Mouse (Mus musculus) olfactory bulb, adult 2 months (tissue): Measurements from ENCODE around the gene Vmn1r223.

Experiments used
- CTCF ChIP-seq: fragments of 200-500 bp; IDR thresholded peaks from 2 replicates; pipeline ENCODE4 v1.5.1; 2012; ENCODE audit warnings: low read depth, mild to moderate bottlenecking, low read length, moderate library complexity; ENCODE audit not compliant: insufficient read depth
- POLR2A ChIP-seq: fragments of 200-500 bp; IDR thresholded peaks from 2 replicates; pipeline ENCODE4 v1.6.1; 2012; ENCODE audit warnings: mild to moderate bottlenecking, low read depth, low read length, moderate library complexity; ENCODE audit not compliant: insufficient read depth

DNA sequence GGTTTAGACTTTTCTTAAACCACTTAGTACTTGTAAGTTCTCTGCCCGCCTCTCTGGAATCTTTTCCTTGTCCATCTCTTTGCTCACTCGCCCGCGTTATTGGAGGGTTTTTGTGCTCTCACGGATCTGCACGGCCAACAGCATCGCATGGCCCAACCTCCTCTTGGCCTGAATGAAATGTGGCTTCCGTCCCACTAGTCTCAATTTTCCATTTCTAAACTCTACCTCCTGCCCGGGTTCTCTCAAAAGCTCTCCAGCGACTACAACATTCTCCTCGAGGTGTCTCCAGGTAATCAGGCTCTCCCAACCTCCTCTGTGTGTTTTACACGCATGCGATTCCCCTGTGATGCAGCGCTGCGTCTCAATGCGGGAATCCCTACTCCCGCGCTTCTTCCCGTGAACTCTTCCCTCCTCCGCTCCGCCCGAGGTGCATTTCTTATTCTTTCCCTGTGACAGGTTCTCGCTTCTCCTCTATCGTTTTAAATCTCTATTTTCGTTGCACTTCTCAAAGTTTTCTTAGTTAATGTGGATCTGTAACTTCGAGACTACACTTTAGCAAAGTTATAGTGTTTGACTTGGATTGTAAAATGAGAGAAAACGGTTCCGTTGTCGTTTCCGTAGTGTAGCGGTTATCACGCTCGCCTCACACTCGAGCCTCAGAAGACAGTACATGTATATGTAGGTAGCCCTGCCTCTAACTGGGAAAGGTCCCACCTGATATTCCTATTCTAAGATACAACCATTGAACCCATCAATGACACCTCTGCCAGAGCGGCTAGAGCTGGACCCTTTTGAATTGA is 39.2 kb downstream of the Vmn1r223 start:
- no peak for TF ChIP-seq POLR2A
- no peak for TF ChIP-seq CTCF
